Mouse (Mus musculus): ENCODE data around the gene Tnks2. TPM values are rescaled to one million over a fixed set of nuclear protein-coding genes. Genes with fewer than 3 reads are reported as not detected.

The Tnks2 gene
- polyA plus RNA-seq, 1 experiment from 2014 or later: 71.7 TPM

DNA sequence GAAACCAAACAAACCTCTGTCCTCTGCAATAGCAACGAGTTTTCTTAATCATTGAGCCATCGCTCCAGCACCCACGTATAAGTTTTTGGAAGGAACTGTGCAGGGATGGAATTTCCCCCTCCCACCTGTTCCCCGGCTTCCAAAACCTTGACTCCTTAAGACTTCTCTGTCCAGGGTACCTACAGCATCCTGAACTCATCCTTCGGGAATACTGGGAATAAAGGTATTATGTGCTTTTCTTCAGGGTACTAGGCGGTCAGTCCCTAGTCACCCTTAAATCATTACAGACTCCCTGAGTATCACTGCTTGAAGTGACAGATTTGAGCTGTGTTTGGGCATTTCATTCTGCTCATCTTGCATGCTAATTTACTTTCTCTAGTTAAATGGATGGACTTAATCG lies 69.3 kb downstream of the Tnks2 start:
- peak overlapping the region; percentile 81 for H3K4me2 ChIP-seq (ENCODE audit: low read length)
- H3K9me3 ChIP-seq (ENCODE audit: control insufficient read depth, low read length): no peaks in the 10 kb centered on the region
- 49% methylated on average over 7 of the region's 7 CpGs for WGBS
- peak overlapping the region; percentile 81 for H3K9ac ChIP-seq (ENCODE audit: low read length)
- no peaks in the 10 kb centered on the region for H3K36me3 ChIP-seq (ENCODE audit: control insufficient read depth, insufficient read depth, low read length)
- H3K4me1 ChIP-seq (ENCODE audit: control insufficient read depth in 2 of 2, insufficient read depth in 2 of 2, low read length in 2 of 2): peaks cover 0 to 4% of the 10 kb centered on the region in 2 experiments; a peak in 2 of 4 replicates
- no peak for ATAC-seq (ENCODE audit: insufficient number of reproducible peaks, insufficient read depth, low FRiP score, low read depth)
- no peaks in the 10 kb centered on the region for H3K27me3 ChIP-seq (ENCODE audit: control insufficient read depth, insufficient read depth, low read length)
- peak overlapping the region in 1 of 2 experiments; percentile 61; a peak in 1 of 4 replicates for H3K4me3 ChIP-seq (ENCODE audit: control insufficient read depth in 1 of 2, insufficient read depth in 1 of 2, low read depth in 1 of 2, low read length in 2 of 2)
- H3K27ac ChIP-seq (replicated peaks in 1 of 2; ENCODE audit: control insufficient read depth in 1 of 2, insufficient read depth in 1 of 2, low read depth in 2 of 2, low read length in 2 of 2): peak overlapping the region in 1 of 2 experiments; percentile 88; a peak in 1 of 4 replicates

DNA sequence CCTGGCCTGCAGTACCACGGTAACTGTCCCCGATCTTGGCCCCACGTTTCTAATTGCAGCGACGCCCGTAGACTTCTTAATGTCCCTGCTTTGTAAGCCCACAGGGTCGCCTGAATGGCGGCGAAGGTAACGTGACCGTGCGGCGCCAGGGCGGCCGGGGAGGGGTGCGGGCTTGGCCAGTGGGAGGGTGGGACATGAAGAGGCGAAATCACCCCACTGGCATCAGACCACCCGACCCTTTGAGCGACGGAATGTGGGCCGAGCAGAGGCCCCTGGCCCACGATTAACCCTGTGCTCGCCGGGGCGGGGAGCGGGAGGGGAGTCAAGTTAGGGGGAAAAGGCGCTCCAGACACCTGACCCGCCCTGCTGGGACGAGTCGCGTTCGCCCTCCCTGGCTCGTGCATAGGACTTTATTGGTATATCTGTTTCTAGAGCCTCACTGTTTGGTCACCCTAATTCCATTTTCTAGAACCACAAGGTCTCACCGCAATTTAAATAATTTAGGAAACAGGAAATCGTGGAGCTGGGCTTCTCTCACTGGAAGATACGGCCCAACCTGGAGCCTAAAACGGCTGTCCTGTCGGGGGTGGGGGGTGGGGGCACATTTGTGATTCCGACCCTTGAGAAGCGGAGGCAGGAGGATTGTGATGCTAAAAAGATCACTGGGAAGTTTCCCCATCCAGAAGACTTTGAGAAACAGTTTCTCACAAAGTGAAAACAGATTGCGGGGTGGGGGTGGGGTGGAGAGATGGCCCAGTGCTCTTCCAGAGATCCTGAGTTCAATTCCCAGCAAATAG lies 70.4 kb downstream of the Tnks2 start:
- Histone ChIP-seq H3K36me3 (ENCODE audit: control insufficient read depth, insufficient read depth, low read length) (no peaks in the 10 kb centered on the region), H3K27ac (replicated peaks in 1 of 2; ENCODE audit: control insufficient read depth in 1 of 2, insufficient read depth in 1 of 2, low read depth in 2 of 2, low read length in 2 of 2) (peak overlapping the region; percentile 77 to 88)
- WGBS: 2% methylated on average over 41 of the region's 41 CpGs

DNA sequence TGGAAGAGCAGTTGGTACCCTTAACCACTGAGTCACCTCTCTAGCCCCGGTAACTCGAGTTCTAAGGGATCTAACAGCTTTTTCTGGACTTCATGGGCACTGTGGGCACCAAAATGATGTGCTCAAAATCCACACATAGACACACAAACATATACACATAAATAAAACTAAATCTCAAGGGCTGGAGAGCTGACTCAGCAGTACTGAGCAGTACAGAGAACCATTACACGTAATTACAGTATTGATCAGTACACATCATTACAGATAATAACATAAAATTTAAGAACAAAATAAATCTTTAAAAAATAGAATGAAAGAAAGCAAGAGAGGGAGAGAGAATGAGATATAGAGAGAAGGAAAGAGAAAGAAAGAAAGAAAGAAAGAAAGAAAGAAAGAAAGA lies 75.1 kb downstream of the Tnks2 start:
- no peak for ATAC-seq (ENCODE audit: insufficient number of reproducible peaks, insufficient read depth, low FRiP score, low read depth)
- H3K4me3 ChIP-seq (ENCODE audit: control insufficient read depth in 1 of 2, insufficient read depth in 1 of 2, low read depth in 1 of 2, low read length in 2 of 2): no peak overlapping the region
- no peak overlapping the region for H3K27ac ChIP-seq (replicated peaks in 1 of 2; ENCODE audit: control insufficient read depth in 1 of 2, insufficient read depth in 1 of 2, low read depth in 2 of 2, low read length in 2 of 2)
- H3K4me1 ChIP-seq (ENCODE audit: control insufficient read depth in 2 of 2, insufficient read depth in 2 of 2, low read length in 2 of 2): peaks cover 0 to 4% of the 10 kb centered on the region in 2 experiments; a peak in 2 of 4 replicates
- no peak overlapping the region for H3K4me2 ChIP-seq (ENCODE audit: low read length)
- no peak overlapping the region for H3K9ac ChIP-seq (ENCODE audit: low read length)
- H3K9me3 ChIP-seq (ENCODE audit: control insufficient read depth, low read length): no peaks in the 10 kb centered on the region
- no peaks in the 10 kb centered on the region for H3K36me3 ChIP-seq (ENCODE audit: control insufficient read depth, insufficient read depth, low read length)
- no peaks in the 10 kb centered on the region for H3K27me3 ChIP-seq (ENCODE audit: control insufficient read depth, insufficient read depth, low read length)
- WGBS: 77% methylated on average over 3 of the region's 3 CpGs

More for the DNA sequence above, 70.4 kb downstream of the Tnks2 start:
- peak overlapping the region; percentile 44 to 61 for H3K4me3 ChIP-seq (ENCODE audit: control insufficient read depth in 1 of 2, insufficient read depth in 1 of 2, low read depth in 1 of 2, low read length in 2 of 2)
- H3K27me3 ChIP-seq (ENCODE audit: control insufficient read depth, insufficient read depth, low read length): no peaks in the 10 kb centered on the region
- ATAC-seq (ENCODE audit: insufficient number of reproducible peaks, insufficient read depth, low FRiP score, low read depth): peak; percentile 70
- peak overlapping the region; percentile 81 for H3K9ac ChIP-seq (ENCODE audit: low read length)
- peaks cover 0 to 4% of the 10 kb centered on the region in 2 experiments; a peak in 2 of 4 replicates for H3K4me1 ChIP-seq (ENCODE audit: control insufficient read depth in 2 of 2, insufficient read depth in 2 of 2, low read length in 2 of 2)
- H3K4me2 ChIP-seq (ENCODE audit: low read length): peak overlapping the region; percentile 81
- no peaks in the 10 kb centered on the region for H3K9me3 ChIP-seq (ENCODE audit: control insufficient read depth, low read length)

DNA sequence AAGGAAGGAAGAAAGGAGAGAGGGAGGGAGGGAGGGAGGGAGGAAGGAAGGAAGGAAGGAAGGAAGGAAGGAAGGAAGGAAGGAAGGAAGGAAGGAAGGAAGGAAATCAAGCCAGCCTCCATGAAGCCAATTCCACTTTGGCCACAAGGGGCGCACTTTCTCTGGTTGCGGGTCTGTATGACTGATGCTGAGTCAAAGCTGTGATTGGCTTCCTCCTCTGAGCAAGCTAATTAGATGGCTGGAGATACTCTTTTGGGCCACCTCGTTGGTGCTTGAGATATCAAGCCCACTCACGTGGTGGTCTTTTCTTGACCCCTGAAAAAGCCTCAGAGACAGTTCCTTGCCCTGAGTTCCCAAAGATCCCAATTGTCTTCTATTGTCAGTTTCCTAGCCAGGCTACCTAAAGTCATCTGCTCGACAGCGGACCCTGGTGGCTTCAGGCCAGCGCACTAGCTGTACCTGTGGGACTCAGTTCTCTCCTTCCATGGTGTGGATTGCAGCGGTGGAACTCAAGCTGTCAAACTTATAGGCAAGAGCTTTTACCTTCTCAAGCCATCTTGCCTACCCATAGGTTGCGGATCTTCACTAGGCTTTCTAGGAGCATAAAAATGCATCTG lies 75.8 kb downstream of the Tnks2 start:
- no peaks in the 10 kb centered on the region for H3K27me3 ChIP-seq (ENCODE audit: control insufficient read depth, insufficient read depth, low read length)
- no peak for ATAC-seq (ENCODE audit: insufficient number of reproducible peaks, insufficient read depth, low FRiP score, low read depth)
- peaks cover 0 to 4% of the 10 kb centered on the region in 2 experiments; a peak in 2 of 4 replicates for H3K4me1 ChIP-seq (ENCODE audit: control insufficient read depth in 2 of 2, insufficient read depth in 2 of 2, low read length in 2 of 2)
- no peak overlapping the region for H3K4me3 ChIP-seq (ENCODE audit: control insufficient read depth in 1 of 2, insufficient read depth in 1 of 2, low read depth in 1 of 2, low read length in 2 of 2)
- no peak overlapping the region for H3K4me2 ChIP-seq (ENCODE audit: low read length)
- 20% methylated on average over 9 of the region's 9 CpGs for WGBS
- no peaks in the 10 kb centered on the region for H3K9me3 ChIP-seq (ENCODE audit: control insufficient read depth, low read length)
- no peak overlapping the region for H3K27ac ChIP-seq (replicated peaks in 1 of 2; ENCODE audit: control insufficient read depth in 1 of 2, insufficient read depth in 1 of 2, low read depth in 2 of 2, low read length in 2 of 2)
- H3K36me3 ChIP-seq (ENCODE audit: control insufficient read depth, insufficient read depth, low read length): no peaks in the 10 kb centered on the region
- no peak overlapping the region for H3K9ac ChIP-seq (ENCODE audit: low read length)

DNA sequence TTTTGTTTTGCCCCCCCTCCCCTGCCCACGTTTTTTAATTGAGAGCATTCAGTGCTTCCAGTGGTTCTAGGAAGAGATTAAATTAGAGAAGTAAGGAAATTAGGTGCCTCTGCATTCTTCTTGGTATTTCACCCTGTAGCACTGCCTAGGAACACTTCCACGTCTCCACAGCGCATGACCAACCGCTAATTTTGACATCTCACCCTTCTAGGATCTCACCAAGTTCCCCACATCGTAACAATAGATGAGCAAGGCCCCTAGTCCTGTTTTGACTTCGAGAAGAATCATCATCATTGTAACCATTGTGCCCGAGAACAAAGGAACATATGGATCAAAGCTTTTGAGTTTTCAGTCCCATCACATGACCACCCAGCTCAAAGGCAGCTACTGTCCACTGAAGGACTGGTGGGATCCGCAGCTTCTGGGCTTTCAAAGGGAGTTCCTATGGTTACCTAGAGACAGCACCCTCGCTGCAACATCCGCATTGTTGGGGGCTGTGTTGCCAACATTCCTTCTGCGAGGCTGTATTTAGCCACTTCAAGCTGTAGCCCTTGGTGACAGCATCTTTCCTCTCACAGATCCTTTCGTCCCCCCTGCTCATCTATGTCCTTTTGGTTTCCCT lies 76.5 kb downstream of the Tnks2 start:
- H3K27ac ChIP-seq (replicated peaks in 1 of 2; ENCODE audit: control insufficient read depth in 1 of 2, insufficient read depth in 1 of 2, low read depth in 2 of 2, low read length in 2 of 2): no peak overlapping the region
- H3K4me1 ChIP-seq (ENCODE audit: control insufficient read depth in 2 of 2, insufficient read depth in 2 of 2, low read length in 2 of 2): peaks cover 0 to 4% of the 10 kb centered on the region in 2 experiments; a peak in 2 of 4 replicates
- no peak overlapping the region for H3K9ac ChIP-seq (ENCODE audit: low read length)
- no peak overlapping the region for H3K4me2 ChIP-seq (ENCODE audit: low read length)
- no peaks in the 10 kb centered on the region for H3K9me3 ChIP-seq (ENCODE audit: control insufficient read depth, low read length)
- WGBS: 35% methylated on average over 12 of the region's 12 CpGs
- no peaks in the 10 kb centered on the region for H3K27me3 ChIP-seq (ENCODE audit: control insufficient read depth, insufficient read depth, low read length)
- no peak for ATAC-seq (ENCODE audit: insufficient number of reproducible peaks, insufficient read depth, low FRiP score, low read depth)
- H3K4me3 ChIP-seq (ENCODE audit: control insufficient read depth in 1 of 2, insufficient read depth in 1 of 2, low read depth in 1 of 2, low read length in 2 of 2): no peak overlapping the region
- no peaks in the 10 kb centered on the region for H3K36me3 ChIP-seq (ENCODE audit: control insufficient read depth, insufficient read depth, low read length)

DNA sequence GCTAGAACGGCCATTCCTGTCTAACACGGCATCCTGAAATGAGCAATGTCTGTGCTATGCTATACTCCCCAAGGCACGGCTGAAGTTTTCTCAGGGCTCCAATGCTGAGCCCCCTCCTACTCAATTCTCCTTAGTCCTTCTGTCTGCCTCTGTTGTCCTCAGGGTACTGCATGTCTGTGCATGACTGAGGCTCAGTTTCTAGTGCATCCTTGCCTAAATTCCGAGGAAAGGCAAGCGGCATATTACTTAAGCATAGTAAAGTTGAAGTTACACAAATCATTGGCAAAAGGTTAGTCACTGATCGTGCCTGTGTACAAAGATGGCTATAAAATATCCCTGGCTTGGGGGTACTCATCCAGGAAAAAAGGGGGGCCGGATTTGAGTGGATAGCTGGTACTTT lies 79.0 kb downstream of the Tnks2 start:
- H3K27ac ChIP-seq (replicated peaks in 1 of 2; ENCODE audit: control insufficient read depth in 1 of 2, insufficient read depth in 1 of 2, low read depth in 2 of 2, low read length in 2 of 2): no peak overlapping the region
- no peaks in the 10 kb centered on the region for H3K9me3 ChIP-seq (ENCODE audit: control insufficient read depth, low read length)
- ATAC-seq (ENCODE audit: insufficient number of reproducible peaks, insufficient read depth, low FRiP score, low read depth): no peak
- H3K36me3 ChIP-seq (ENCODE audit: control insufficient read depth, insufficient read depth, low read length): no peaks in the 10 kb centered on the region
- no peaks in the 10 kb centered on the region for H3K27me3 ChIP-seq (ENCODE audit: control insufficient read depth, insufficient read depth, low read length)
- H3K4me3 ChIP-seq (ENCODE audit: control insufficient read depth in 1 of 2, insufficient read depth in 1 of 2, low read depth in 1 of 2, low read length in 2 of 2): no peak overlapping the region
- 75% methylated on average over 7 of the region's 7 CpGs for WGBS
- peaks cover 4% of the 10 kb centered on the region in 2 experiments; a peak in 3 of 4 replicates for H3K4me1 ChIP-seq (ENCODE audit: control insufficient read depth in 2 of 2, insufficient read depth in 2 of 2, low read length in 2 of 2)
- no peak overlapping the region for H3K9ac ChIP-seq (ENCODE audit: low read length)
- no peak overlapping the region for H3K4me2 ChIP-seq (ENCODE audit: low read length)

DNA sequence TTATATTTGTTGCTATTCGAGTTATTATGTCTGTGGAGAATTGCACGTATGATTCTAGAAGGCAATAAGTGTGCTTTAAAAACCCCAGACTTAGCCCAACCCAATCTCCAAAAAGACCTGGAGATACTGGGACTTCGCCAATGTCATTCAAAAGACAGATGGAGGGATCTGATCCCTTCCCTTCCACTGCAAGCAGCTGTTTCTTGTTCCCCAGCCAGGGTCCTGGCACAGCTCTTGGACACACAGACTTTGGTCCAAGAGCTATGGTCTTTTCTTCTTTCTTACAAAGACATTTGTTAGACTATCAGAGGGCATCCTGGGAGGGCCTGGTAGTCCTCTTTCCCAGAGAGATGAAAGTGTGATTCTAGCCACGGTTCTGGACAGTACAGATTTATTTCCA lies 82.2 kb downstream of the Tnks2 start:
- Histone ChIP-seq H3K9ac (ENCODE audit: low read length) (no peak overlapping the region), H3K27me3 (ENCODE audit: control insufficient read depth, insufficient read depth, low read length) (no peaks in the 10 kb centered on the region), H3K27ac (replicated peaks in 1 of 2; ENCODE audit: control insufficient read depth in 1 of 2, insufficient read depth in 1 of 2, low read depth in 2 of 2, low read length in 2 of 2) (no peak overlapping the region), H3K9me3 (ENCODE audit: control insufficient read depth, low read length) (no peaks in the 10 kb centered on the region), H3K4me3 (ENCODE audit: control insufficient read depth in 1 of 2, insufficient read depth in 1 of 2, low read depth in 1 of 2, low read length in 2 of 2) (no peak overlapping the region), H3K36me3 (ENCODE audit: control insufficient read depth, insufficient read depth, low read length) (no peaks in the 10 kb centered on the region), H3K4me2 (ENCODE audit: low read length) (no peak overlapping the region), H3K4me1 (ENCODE audit: control insufficient read depth in 2 of 2, insufficient read depth in 2 of 2, low read length in 2 of 2) (peaks cover 0 to 10% of the 10 kb centered on the region in 2 experiments; a peak in 1 of 4 replicates)
- ATAC-seq (ENCODE audit: insufficient number of reproducible peaks, insufficient read depth, low FRiP score, low read depth): no peak
- WGBS: 80% methylated on average over 4 of the region's 4 CpGs
